Mouse (Mus musculus): Measurements from ENCODE around the gene Wdr46.

DNA sequence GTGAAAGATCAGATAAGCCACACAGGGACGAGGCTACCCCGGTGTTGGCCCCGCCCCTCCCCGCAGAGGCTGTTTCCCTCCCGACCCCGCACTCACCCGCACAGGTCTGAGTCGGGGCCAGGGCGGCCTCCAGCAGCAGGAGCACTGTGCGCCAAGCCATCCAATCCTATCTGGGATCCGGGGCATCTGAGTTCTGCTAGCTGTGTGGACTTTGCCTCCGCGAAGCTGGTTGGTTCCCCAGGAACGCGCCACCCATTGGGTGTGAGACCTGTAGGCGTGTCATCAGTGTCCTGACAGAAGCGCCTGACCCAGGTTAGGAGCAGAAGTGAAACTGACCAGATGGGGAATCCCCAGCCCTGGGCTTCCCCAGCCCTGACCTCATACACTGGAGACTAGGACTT is 38.2 kb downstream of the Wdr46 start:
- TF ChIP-seq EP300 (IDR thresholded peaks at IDR 0.05; ENCODE audit: insufficient read depth, low read depth, low read length) (peak; percentile 57; the same call in 1 of the 2 replicates), CTCF (IDR thresholded peaks at IDR 0.05) (no peak), POLR2A (IDR thresholded peaks at IDR 0.05; ENCODE audit: insufficient read depth, low read depth, low read length) (peak; percentile 91)

Data from heart, adult 2 months (tissue).